ENCODE assay signal across 21 mouse cellular contexts in genomic region chr15:5262095-5262667, GRCm38 (mm10). TPM values are rescaled to one million over a fixed set of nuclear protein-coding genes. Genes with fewer than 3 reads are reported as not detected.
A peak's percentile ranks its signal among the peaks of the same experiment; 100 is the strongest.
DNase-seq lines count a peak whose midpoint lies in the region; ATAC-seq and TF ChIP-seq lines count a peak whose summit lies in the region.
"Had no signal": no experiment of that assay in that cellular context is flagged by ENCODE, and none has a peak within 500 bp of the region (broad histone marks: within the 10 kb centered on the region; RNA-seq: fewer than 3 reads in every experiment).

No protein-coding gene starts in this region.

- 83% methylated on average over 13 of the region's 13 CpGs for WGBS in forebrain, postnatal 0 days
- WGBS in forebrain, embryonic 12.5 days, result 93% methylated on average over 13 of the region's 13 CpGs

- peak; percentile 68 for ATAC-seq in forebrain, postnatal 0 days
- ATAC-seq in forebrain, embryonic 12.5 days (ENCODE audit: low FRiP score), result no peak
- ATAC-seq in megakaryocyte progenitor cell, adult 5-6 weeks (replicated peaks; ENCODE audit: poor library complexity), result 0 out of 2 replicates have a peak, but pooled peaks have one; percentile 0

- H3K27ac ChIP-seq in forebrain, postnatal 0 days (ENCODE audit: low read depth, low read length), result no peak overlapping the region
- no peak overlapping the region for H3K27ac ChIP-seq in forebrain, embryonic 12.5 days
- H3K27ac ChIP-seq: embryonic facial prominence, embryonic 13.5 days; heart, embryonic 10.5 days; limb, embryonic 15.5 days; midbrain, embryonic 12.5 days; stomach, embryonic 15.5 days had no signal

- no peak overlapping the region for H3K4me3 ChIP-seq in forebrain, postnatal 0 days (ENCODE audit: low read depth, low read length)
- H3K4me3 ChIP-seq in forebrain, embryonic 12.5 days (replicated peaks), result no peak overlapping the region
- H3K4me3 ChIP-seq: embryonic facial prominence, embryonic 13.5 days; heart, embryonic 10.5 days; limb, embryonic 15.5 days; midbrain, embryonic 12.5 days; stomach, embryonic 15.5 days had no signal

- no peaks in the 10 kb centered on the region for H3K27me3 ChIP-seq in forebrain, postnatal 0 days (ENCODE audit: insufficient read depth, low read length)
- H3K27me3 ChIP-seq in forebrain, embryonic 12.5 days, result no peaks in the 10 kb centered on the region
- H3K27me3 ChIP-seq: embryonic facial prominence, embryonic 13.5 days; limb, embryonic 15.5 days; midbrain, embryonic 12.5 days; stomach, embryonic 15.5 days had no signal

- no peak for TF ChIP-seq CTCF in forebrain, postnatal 0 days (IDR thresholded peaks at IDR 0.05; ENCODE audit: low read depth)

- H3K4me1 ChIP-seq in forebrain, postnatal 0 days (ENCODE audit: insufficient read depth), result no peaks in the 10 kb centered on the region
- no peaks in the 10 kb centered on the region for H3K4me1 ChIP-seq in forebrain, embryonic 12.5 days
- H3K4me1 ChIP-seq: heart, embryonic 10.5 days; limb, embryonic 15.5 days; midbrain, embryonic 12.5 days; stomach, embryonic 15.5 days had no signal

- peak; percentile 10 for DNase-seq in forebrain, postnatal 0 days
- DNase-seq in kidney, adult 9 months, result peak; percentile 6
- DNase-seq in kidney, adult 18-20 months, result no peak
- DNase-seq in A20 (ENCODE audit: low read depth, low spot score), result peak; percentile 18
- no peak for DNase-seq in adrenal gland, postnatal 25 days
- DNase-seq in layer of hippocampus, adult 9-11 months, result no peak
- DNase-seq: adrenal gland, postnatal 10 days; cerebellum, adult 8-10 months; gastrocnemius, postnatal 36 days; heart, postnatal 10 days; lung, adult 2 months; lung, postnatal 4 days; spleen, adult 18-20 months; thymus, adult 2 months had no signal

- no peaks in the 10 kb centered on the region for H3K9me3 ChIP-seq in forebrain, postnatal 0 days (ENCODE audit: low read length)
- no peaks in the 10 kb centered on the region for H3K9me3 ChIP-seq in forebrain, embryonic 12.5 days
- H3K9me3 ChIP-seq: embryonic facial prominence, embryonic 13.5 days; heart, embryonic 10.5 days; limb, embryonic 15.5 days; midbrain, embryonic 12.5 days; stomach, embryonic 15.5 days had no signal

- no peak overlapping the region for H3K9ac ChIP-seq in forebrain, postnatal 0 days
- H3K9ac ChIP-seq in forebrain, embryonic 12.5 days, result no peak overlapping the region
- H3K9ac ChIP-seq: embryonic facial prominence, embryonic 13.5 days; limb, embryonic 15.5 days; midbrain, embryonic 12.5 days; stomach, embryonic 15.5 days had no signal

- no peak overlapping the region for H3K4me2 ChIP-seq in forebrain, postnatal 0 days (ENCODE audit: low read depth)
- no peak overlapping the region for H3K4me2 ChIP-seq in forebrain, embryonic 12.5 days
- H3K4me2 ChIP-seq: embryonic facial prominence, embryonic 13.5 days; limb, embryonic 15.5 days; midbrain, embryonic 12.5 days; stomach, embryonic 15.5 days had no signal

- H3K36me3 ChIP-seq in forebrain, postnatal 0 days (ENCODE audit: insufficient read depth), result no peaks in the 10 kb centered on the region
- H3K36me3 ChIP-seq in forebrain, embryonic 12.5 days (replicated peaks), result no peaks in the 10 kb centered on the region
- H3K36me3 ChIP-seq: embryonic facial prominence, embryonic 13.5 days; heart, embryonic 10.5 days; limb, embryonic 15.5 days; midbrain, embryonic 12.5 days; stomach, embryonic 15.5 days had no signal

RNA-seq across cellular contexts. Expression of gene Ptger4, which starts 18.2 kb away (rescaled TPM):
- total RNA-seq in forebrain, postnatal 0 days (2014; rRNA removed), result 1.5 and 2.7 TPM in 2 replicates
- 0.65 and 1.3 TPM in 2 replicates for polyA plus RNA-seq in forebrain, postnatal 0 days (2015; fragmentation: Nextera tagmentation; extraction: Ambion mirVana)
- 0.82 and 0.84 TPM in 2 replicates for polyA plus RNA-seq in forebrain, embryonic 12.5 days (2016; fragmentation: Nextera tagmentation; extraction: Ambion mirVana)
- total RNA-seq in megakaryocyte progenitor cell, adult 5-6 weeks (2015), result 11.4 and 11.6 TPM in 2 replicates
- 6.0 and 8.4 TPM in 2 replicates for total RNA-seq in megakaryocyte progenitor cell, adult 5-6 weeks (2017)
- 1.1 TPM in 2 replicates for total RNA-seq in adrenal gland, postnatal 25 days (2021)

Comparison
In these comparisons a context has a peak if more than half of its experiments do, and no peak if none do; other contexts are left out.
1. DNase-seq: peak in forebrain, postnatal 0 days (single experiment), kidney, adult 9 months (single experiment) and A20 (single experiment); none in kidney, adult 18-20 months (single experiment), adrenal gland, postnatal 25 days (single experiment) and layer of hippocampus, adult 9-11 months (single experiment).